Mouse (Mus musculus): Measurements from ENCODE around the gene Rapgef3. TPM values are rescaled to one million over a fixed set of nuclear protein-coding genes. Genes with fewer than 3 reads are reported as not detected.
A peak's percentile ranks its signal among the peaks of the same experiment; 100 is the strongest.

The Rapgef3 gene
- total RNA-seq, 1 experiment from 2014 or later, result 2.6 TPM

DNA sequence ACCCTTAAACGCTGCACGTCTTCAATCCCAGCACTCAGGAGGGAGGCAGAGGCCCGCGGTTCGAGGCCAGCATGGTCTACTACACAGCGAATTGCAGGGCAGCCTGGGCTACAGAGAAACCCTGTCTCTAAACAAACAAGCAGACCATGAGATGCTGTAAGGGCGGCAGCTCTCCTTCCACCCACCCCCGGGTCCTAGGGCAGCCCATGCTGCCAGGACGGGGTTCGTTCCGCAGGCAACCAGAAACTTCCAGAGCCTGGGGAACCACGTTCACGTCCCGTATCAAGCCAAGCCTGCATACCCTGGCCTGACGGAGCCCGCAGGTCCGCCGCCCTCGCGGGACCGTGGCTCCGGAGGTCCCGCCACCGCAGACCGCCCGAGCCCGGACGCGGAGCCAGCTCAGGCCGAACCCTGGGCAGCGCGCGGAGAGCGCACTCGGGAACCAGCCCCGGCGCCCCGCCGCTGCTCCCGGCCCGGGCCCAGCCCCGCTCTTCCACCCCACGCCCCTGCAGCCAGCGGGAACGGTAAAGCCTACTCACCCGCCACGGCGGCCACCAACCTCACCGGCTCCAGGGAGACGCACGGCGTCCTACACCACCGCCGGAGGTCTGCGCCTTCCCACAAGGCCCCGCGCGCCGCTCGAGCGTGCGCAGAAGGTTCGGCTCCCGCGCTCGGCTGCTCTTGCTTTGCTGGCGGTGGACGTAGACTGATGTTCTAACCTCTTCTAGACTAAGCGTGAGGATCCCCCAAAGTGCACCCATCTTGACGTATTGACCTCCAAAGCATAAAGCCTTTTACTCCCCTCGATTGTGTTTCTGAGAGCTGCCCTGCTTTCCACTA, 62.3 kb downstream of the Rapgef3 start, which contains the start of gene Rpap3:
Gene Rpap3, minus strand, starts transcription at position 615 of the 840 bp plus-strand sequence.
- ATAC-seq (ENCODE audit: extremely low read depth, insufficient number of reproducible peaks, low FRiP score, poor library complexity, severe bottlenecking), result peak; percentile 67

DNA sequence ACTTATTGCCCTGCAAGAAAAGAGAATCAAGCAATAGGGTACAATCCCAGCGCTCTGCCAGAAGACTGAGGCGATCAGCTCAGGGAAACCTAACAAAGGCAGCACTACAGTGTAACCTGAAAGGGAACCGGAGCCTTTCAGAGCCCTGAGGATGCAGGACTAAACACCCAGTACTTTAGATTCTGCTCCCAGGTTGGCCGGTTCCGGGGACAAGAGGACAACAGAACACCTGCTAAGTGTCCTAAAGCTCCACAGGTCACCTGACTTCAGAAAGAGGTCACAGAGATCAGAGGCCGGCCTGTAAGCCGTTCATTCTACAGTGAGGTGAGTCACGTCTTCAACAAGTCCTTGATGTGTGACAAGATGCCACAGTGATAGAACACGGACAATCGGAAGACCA, 71.2 kb downstream of the Rapgef3 start:
- ATAC-seq (ENCODE audit: extremely low read depth, insufficient number of reproducible peaks, low FRiP score, poor library complexity, severe bottlenecking), result no peak

Other genes with a start within 250 kb of the Rapgef3 start
- 18.3 and 22.7 TPM in 2 replicates for gene Rpap3, start 62.1 kb downstream of the Rapgef3 start, total RNA-seq (2017)
- gene Endou, start 36.6 kb downstream of the Rapgef3 start, total RNA-seq (2017), result 2.9 and 3.7 TPM in 2 replicates
- gene Slc48a1, start 10.5 kb upstream of the Rapgef3 start, total RNA-seq (2017), result 20.8 and 23.7 TPM in 2 replicates
- gene Hdac7, start 76.5 kb upstream of the Rapgef3 start, total RNA-seq (2017), result 31.8 and 34.7 TPM in 2 replicates
- gene Vdr, start 142.7 kb upstream of the Rapgef3 start, total RNA-seq (2017), result 0.23 TPM in 1 of 2 replicates, not detected in the other
- gene Tmem106c, start 196.2 kb upstream of the Rapgef3 start, total RNA-seq (2017), result 11.8 and 12.2 TPM in 2 replicates
- gene Col2a1, start 236.7 kb upstream of the Rapgef3 start, total RNA-seq (2017), result not detected in 2 replicates